Mouse (Mus musculus): Measurements from ENCODE around the gene Btd. TPM values are rescaled to one million over a fixed set of nuclear protein-coding genes. Genes with fewer than 3 reads are reported as not detected.

Btd gene
- total RNA-seq, 2 experiments from 2014 or later, result 7.4 to 9.9 TPM

DNA sequence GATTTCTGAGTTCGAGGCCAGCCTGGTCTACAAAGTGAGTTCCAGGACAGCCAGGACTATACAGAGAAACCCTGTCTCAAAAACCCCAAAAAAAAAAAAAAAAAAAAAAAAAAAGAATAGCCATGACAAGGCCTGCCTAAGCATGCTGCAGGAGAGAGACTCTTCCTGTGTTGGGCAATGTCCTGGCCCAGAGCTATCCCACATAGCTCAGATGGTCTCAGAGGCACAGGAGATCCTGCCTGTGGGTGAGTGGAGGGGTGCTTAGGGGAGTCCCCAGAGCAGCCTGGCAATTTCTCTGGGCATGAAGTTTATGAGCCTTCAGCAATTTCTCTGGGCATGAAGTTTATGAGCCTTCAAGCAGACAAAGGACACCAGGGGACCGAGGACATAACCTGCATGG, 42.8 kb downstream of the Btd start:
- no peak for DNase-seq (ENCODE audit: extremely low spot score in 1 of 2, low spot score in 2 of 2)
- intact Hi-C loops (cut with DNase I), result no loop called here

DNA sequence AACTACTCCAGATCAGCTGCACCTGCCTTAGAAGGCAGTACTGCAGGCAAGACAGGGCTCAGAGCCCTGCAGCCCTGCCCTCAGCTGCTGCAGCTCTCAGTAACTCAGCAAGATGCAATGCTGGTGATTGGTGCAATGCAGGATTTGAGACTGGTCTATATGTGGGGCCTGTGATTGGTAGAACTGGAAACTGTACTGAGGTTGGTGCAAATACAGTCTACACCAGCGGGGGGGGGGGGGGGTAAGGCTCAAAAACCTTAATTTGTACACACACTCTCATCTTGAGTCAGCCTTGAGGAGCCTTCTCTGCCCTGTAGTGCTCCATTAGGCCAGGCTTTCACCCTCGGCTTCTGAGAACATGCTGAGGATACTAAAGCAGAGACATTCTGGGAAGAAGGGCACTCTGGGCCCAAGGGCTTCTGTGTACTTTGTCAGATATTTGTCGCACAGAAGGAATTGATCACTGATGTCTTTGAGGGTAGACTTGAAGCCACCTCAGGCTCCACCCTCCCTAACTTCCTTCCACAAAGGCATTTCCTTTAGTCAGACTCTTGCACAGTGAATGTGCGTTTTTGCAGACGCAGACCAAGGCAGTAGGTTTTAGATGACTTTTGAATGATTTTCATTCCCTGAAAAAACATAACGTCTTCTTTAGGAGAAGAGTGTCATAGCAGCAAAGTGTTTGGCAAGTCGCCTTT, 43.7 kb downstream of the Btd start:
- intact Hi-C loops (cut with DNase I), result no loop called here
- DNase-seq (ENCODE audit: extremely low spot score in 1 of 2, low spot score in 2 of 2), result no peak

DNA sequence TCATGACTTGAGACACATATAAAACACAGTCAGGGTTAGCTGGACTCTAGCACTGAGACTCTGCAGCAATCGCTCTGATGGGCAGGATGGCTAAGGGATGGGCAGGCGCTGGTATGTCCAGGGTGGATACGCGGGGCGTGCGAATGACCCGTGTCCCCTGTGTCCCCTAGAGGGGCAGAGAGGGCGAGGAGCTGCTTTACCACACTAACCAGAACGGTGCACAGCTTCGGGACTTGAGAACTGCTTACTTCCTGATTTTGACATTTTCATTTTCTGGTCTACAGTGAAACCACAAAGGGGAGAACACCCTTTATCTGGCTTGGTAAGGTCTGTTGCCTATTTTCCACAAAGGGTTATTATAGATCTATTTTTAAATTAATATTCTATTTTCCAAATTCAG, 44.9 kb downstream of the Btd start:
- no peak for DNase-seq (ENCODE audit: extremely low spot score in 1 of 2, low spot score in 2 of 2)
- intact Hi-C loops (cut with DNase I), result no loop called here

DNA sequence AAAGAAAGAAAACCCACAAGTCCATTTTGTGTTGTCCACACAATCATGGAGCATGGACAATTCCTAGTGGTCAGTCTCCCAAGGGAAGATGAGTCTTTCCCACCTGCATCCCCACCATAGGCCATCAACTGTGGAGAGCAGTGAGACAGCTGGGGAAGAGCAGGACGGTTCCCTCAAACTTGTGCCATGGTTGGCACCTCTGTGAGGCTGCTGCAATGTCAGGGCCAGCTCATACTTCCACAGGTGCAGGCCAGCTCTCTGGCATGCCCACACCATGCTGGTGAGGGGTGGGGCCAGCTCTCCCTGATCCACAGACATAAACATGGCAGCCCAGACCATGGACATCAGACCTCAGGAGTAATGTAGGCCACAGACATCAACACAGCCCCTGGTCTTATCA, 45.4 kb downstream of the Btd start:
- DNase-seq (ENCODE audit: extremely low spot score in 1 of 2, low spot score in 2 of 2), result no peak
- intact Hi-C loops (cut with DNase I), result no loop called here

DNA sequence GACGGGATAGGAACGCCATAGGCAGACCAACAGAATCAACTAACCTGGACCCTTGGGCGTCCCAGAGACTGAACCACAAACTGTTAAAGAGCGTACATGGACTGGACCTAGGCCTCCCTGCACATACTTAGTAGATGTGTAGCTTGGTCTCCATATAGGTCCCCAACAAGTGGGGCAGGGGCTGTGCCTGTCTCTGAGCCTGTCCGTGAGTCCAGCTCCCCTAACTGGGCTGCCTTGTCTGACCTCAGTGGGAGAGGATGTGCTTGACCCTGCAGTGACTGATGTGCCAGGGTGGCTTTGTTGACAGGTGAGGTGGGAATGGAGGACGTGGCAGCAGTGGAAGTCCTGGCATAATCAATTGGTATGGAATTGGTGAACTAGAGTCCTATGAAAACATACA, 51.7 kb downstream of the Btd start:
- no peak for DNase-seq (ENCODE audit: extremely low spot score in 1 of 2, low spot score in 2 of 2)

DNA sequence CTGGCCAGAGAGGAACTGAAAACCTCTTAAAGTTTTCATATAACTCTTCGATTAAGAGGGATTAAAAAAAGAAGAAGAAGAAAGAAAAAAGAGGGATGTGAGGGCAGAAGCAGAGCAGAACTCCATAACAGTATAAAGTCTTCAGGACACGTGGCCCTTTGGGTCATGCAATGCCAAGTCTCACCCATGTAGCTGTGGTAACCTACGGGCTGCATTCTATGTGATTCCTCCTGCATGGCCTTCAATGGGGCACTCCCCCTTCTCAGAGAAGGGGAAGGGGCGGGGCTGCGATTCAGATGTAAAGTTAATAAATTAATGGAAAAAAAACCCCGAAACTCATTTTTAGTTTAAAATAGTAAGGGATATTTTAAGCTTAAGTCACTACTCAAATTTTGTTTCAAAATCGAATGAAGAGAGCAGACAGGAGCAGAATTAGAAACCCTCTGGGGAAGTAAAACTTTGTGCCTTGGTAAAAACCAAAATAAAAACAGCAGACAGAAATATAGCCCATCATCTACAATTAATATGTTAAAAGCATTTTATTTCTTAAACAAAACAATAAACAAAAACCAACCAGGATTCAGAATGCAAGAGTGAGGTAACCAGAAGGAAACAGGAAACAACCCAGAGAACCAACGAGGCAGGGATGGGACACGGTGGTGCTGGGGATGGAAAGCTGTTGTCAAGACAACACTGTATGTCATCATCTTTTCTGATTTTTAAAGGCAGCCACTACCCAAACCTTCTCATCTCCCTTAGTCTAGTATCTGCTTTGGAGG, 55.6 kb downstream of the Btd start:
- intact Hi-C loops (cut with DNase I), result loop anchor here (5.0 kb wide), 1 partner anchor 34 kb away; no protein-coding TSS in a partner anchor

More for the DNA sequence above, 51.7 kb downstream of the Btd start:
- intact Hi-C loops (cut with DNase I), result no loop called here

GRCm38 (mm10) chr14:31696985-31697303, 56.1 kb downstream of the Btd start:
- no peak for DNase-seq (ENCODE audit: extremely low spot score in 1 of 2, low spot score in 2 of 2)
- intact Hi-C loops (cut with DNase I), result loop anchor here (5.0 kb wide), 1 partner anchor 35 kb away; no protein-coding TSS in a partner anchor

More for the DNA sequence above, 55.6 kb downstream of the Btd start:
- DNase-seq (ENCODE audit: extremely low spot score in 1 of 2, low spot score in 2 of 2), result no peak

DNA sequence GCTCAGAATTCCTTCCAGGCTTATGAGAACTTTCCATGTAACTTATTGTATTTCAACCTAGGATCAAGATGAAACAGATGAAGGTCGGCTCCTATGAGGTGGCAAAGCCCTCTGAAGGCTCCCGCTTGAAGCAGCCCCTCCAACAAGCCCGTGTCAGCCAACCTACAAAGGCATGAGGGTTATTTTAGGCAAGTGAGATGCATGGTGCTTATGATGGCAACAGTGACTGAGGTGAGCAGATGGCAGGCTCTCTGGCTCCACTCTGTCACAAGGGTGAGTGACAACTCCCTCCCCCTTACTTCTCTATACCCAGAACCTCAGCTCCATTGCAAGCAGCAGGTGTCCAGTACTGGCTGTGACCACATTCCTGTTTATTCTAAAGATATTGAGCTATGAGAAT, 56.5 kb downstream of the Btd start:
- no peak for DNase-seq (ENCODE audit: extremely low spot score in 1 of 2, low spot score in 2 of 2)
- intact Hi-C loops (cut with DNase I), result loop anchor here (5.0 kb wide), 1 partner anchor 35 kb away; no protein-coding TSS in a partner anchor

DNA sequence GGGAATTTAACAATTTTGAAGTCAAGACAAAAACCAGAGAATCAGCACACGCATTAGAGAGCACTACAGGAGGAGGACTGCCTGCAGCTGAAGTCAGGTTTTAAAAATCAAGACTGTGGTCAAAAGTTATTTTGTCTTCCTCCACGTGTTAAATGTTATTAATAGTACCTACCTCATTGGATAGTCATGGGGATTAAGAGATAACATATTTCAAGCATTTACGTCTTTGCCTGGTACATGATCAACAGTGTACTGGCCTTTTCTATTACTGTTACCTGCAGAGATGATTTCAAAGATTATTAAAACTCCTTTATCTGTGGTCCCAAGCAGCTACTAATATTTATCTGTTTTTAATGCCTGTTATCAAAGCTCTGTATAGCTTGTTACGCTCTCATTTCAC, 56.9 kb downstream of the Btd start:
- DNase-seq (ENCODE audit: extremely low spot score in 1 of 2, low spot score in 2 of 2), result no peak
- intact Hi-C loops (cut with DNase I), result loop anchor here (5.0 kb wide), 1 partner anchor 35 kb away; no protein-coding TSS in a partner anchor

DNA sequence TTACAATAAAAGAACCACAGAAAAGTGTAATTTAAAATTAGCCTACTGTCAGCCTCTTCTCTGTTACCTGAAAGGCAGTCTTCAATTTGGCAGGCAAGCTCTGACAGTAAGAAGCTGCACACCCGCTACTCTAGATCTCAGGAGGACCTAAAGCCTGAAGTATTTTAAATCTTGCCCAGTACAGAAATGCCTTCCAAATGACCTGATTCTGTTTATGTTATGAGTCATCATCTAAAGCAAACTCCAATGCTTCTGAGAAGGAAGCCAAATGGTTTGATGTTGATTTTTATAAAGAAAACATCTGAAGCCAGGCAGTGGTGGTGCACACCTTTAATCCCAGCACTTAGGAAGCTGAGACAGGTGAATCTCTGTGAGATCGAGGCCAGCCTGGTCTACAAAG, 59.5 kb downstream of the Btd start:
- no peak for DNase-seq (ENCODE audit: extremely low spot score in 1 of 2, low spot score in 2 of 2)
- intact Hi-C loops (cut with DNase I), result no loop called here

DNA sequence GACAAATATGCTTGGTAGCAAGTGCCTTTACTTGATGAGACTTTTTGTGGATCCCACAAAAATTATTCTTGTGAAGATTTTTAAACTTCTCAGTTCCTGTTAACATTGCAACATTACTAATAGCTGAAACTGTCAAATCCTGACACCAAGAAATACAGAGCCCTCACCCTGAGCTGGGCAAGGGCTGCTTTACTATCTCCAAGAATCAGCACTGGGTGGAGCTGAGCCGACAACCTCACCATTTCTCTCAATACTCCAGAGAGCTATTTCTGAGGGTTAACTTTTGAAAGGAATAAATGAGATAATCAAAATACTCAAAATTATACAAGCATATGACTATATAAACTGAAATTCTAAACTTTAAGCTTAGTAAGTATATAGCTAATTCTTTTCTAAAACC, 68.5 kb downstream of the Btd start:
- intact Hi-C loops (cut with DNase I), result loop anchor here (5.0 kb wide), 1 partner anchor 33 kb away; no protein-coding TSS in a partner anchor
- no peak for DNase-seq (ENCODE audit: extremely low spot score in 1 of 2, low spot score in 2 of 2)

GRCm38 (mm10) chr14:31715669-31716068, 74.8 kb downstream of the Btd start:
- intact Hi-C loops (cut with DNase I), result no loop called here
- no peak for DNase-seq (ENCODE audit: extremely low spot score in 1 of 2, low spot score in 2 of 2)

DNA sequence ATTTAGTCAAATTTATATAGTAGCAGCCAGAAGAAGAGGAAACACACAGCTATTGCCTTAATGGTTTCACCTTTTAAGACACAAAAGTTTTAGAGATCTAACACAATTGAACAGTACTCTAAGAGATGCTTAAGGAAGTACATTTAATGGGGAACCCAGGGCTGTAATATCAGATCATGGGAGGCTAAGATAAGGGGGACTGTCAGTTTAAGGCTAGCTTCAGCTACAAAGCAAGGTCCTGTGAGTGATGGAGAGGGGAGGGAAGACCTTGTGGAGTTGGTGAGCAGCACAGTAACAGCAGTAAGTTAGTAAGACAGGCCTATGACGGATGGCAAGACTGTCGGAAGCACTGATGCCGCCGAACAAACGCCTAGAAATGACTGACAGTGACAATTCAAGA, 76.5 kb downstream of the Btd start:
- intact Hi-C loops (cut with DNase I), result no loop called here
- no peak for DNase-seq (ENCODE audit: extremely low spot score in 1 of 2, low spot score in 2 of 2)

Other genes starting within 250 kb of the Btd start
- gene Sh3bp5, start 204.9 kb upstream of the Btd start, total RNA-seq (2021), result 10 to 100 TPM; 76.4 to 80.0 TPM
- 10 to 100 TPM; 13.1 to 14.2 TPM for gene Eaf1, start 146.6 kb upstream of the Btd start, total RNA-seq (2021)
- gene Mettl6, start 146.0 kb upstream of the Btd start, total RNA-seq (2021), result 10 to 100 TPM; 26.5 to 27.3 TPM
- gene Colq, start 49.7 kb upstream of the Btd start, total RNA-seq (2021), result 1 to 10 TPM; 2.0 to 3.3 TPM
- gene Gm49387, start 150 bp upstream of the Btd start, total RNA-seq (2021), result under 1 TPM in 1 of 2 experiments, not detected in 1; 0.79 TPM
- gene Hacl1, start 258 bp downstream of the Btd start, total RNA-seq (2021), result 1 to 10 TPM; 6.4 to 7.8 TPM
- gene Ankrd28, start 189.6 kb downstream of the Btd start, total RNA-seq (2021), result 10 to 100 TPM; 50.7 to 54.6 TPM

All from left cerebral cortex, postnatal 10 days (tissue).